Mouse (Mus musculus) embryonic facial prominence, embryonic 10.5 days (tissue): ENCODE data around the gene Crip1. TPM values are rescaled to one million over a fixed set of nuclear protein-coding genes. Genes with fewer than 3 reads are reported as not detected.
"Not testable (repeated sequence)": the region's sequence is repeated elsewhere in the genome, so short reads cannot be mapped to it uniquely, and the experiment has no call there.

Experiments used
- DNase-seq: peaks from one replicate; pipeline ENCODE4 v3.0.0-alpha.2; 2017; ENCODE audit warnings: low spot score
- H3K27ac ChIP-seq: fragments of 300-500 bp; sonication (generic); replicated peaks from 2 replicates; pipeline ENCODE4 v1.5.1; 2016; ENCODE audit warnings: mild to moderate bottlenecking
- H3K27me3 ChIP-seq: fragments of 300-500 bp; sonication (generic); replicated peaks from 2 replicates; pipeline ENCODE4 v1.6.1; 2016; ENCODE audit warnings: low read depth, mild to moderate bottlenecking; ENCODE audit not compliant: poor library complexity, severe bottlenecking
- H3K36me3 ChIP-seq: fragments of 300-500 bp; sonication (generic); replicated peaks from 2 replicates; pipeline ENCODE4 v1.6.1; 2016; ENCODE audit warnings: mild to moderate bottlenecking, moderate library complexity
- H3K4me1 ChIP-seq: fragments of 300-500 bp; sonication (generic); 2 replicates; pipeline ENCODE4 v1.6.1; 2016
- H3K4me3 ChIP-seq: fragments of 300-500 bp; sonication (generic); 2 replicates; pipeline ENCODE4 v1.5.1; 2016; ENCODE audit warnings: mild to moderate bottlenecking, moderate library complexity
- H3K9me3 ChIP-seq: fragments of 300-500 bp; sonication (generic); 2 replicates; pipeline ENCODE4 v1.6.1; 2016; ENCODE audit warnings: mild to moderate bottlenecking
- WGBS: fragments of 180-500 bp; shearing (Covaris S2); methylation state at CpG from one replicate; pipeline ENCODE4 v1.1.7; 2016; 5-methylcytosine and 5-hydroxymethylcytosine counted together
- polyA plus RNA-seq: library from polyadenylated mRNA; unstranded; fragments of >200 nt; fragmentation: Nextera tagmentation; extraction: Ambion mirVana; gene quantifications from 2 replicates; pipeline ENCODE4 v1.2.1, GENCODE M21; 2016

Crip1 gene
- polyA plus RNA-seq, 1 experiment from 2014 or later = 57.1 TPM

GRCm38 (mm10) chr12:113176960-113177725 is 31.0 kb downstream of the Crip1 start:
- no peaks in the 10 kb centered on the region for H3K27me3 ChIP-seq
- DNase-seq = no peak
- no peak overlapping the region for H3K27ac ChIP-seq
- no peaks in the 10 kb centered on the region for H3K36me3 ChIP-seq
- H3K4me3 ChIP-seq = no peak overlapping the region
- no peaks in the 10 kb centered on the region for H3K4me1 ChIP-seq
- 88% methylated on average over 18 of the region's 18 CpGs for WGBS
- no peaks in the 10 kb centered on the region for H3K9me3 ChIP-seq

GRCm38 (mm10) chr12:113181020-113181419 is 34.9 kb downstream of the Crip1 start:
- no peak overlapping the region for H3K27ac ChIP-seq
- H3K36me3 ChIP-seq = no peaks in the 10 kb centered on the region
- DNase-seq = no peak
- H3K4me3 ChIP-seq = no peak overlapping the region
- H3K27me3 ChIP-seq = peaks cover 21% of the 10 kb centered on the region
- H3K4me1 ChIP-seq = peaks cover 11% of the 10 kb centered on the region
- 59% methylated on average over 4 of the region's 4 CpGs for WGBS
- H3K9me3 ChIP-seq = no peaks in the 10 kb centered on the region

DNA sequence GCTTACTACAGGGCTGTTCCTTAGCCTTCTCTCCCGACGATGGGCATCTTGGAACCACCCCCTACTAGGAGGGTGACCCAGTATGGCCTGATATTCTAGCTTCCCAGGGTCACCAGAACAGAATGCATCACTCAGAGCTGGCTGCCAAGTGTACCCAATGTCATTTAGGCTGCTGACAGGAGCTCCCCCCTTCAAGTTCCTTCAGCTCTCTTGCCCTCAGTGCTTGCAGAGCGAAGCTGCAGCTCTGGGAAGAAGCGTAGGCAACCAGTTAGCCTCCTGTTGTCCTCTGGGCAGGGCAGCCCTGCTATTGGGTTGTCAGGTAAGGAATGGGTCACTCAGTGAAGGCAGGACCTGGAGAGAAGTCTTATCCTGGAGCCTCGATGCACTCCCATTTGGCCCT is 38.8 kb downstream of the Crip1 start:
- Histone ChIP-seq H3K4me3 (peak overlapping the region; percentile 78; the same call in 1 of the 2 replicates), H3K27ac (no peak overlapping the region), H3K4me1 (peaks cover 36% of the 10 kb centered on the region), H3K36me3 (peaks cover 20% of the 10 kb centered on the region), H3K9me3 (no peaks in the 10 kb centered on the region), H3K27me3 (peaks cover 53% of the 10 kb centered on the region)
- 57% methylated on average over 5 of the region's 5 CpGs for WGBS
- DNase-seq = no peak

- H3K27ac ChIP-seq = peak within 1 kb of the TSS; percentile 81
- peak within 1 kb of the TSS; percentile 78 for H3K4me3 ChIP-seq
- H3K36me3 ChIP-seq = peaks cover 27% of the 10 kb centered on the region
- WGBS = 1% methylated on average over 63 of the region's 63 CpGs
- H3K27me3 ChIP-seq = peaks cover 53% of the 10 kb centered on the region
- peaks cover 36% of the 10 kb centered on the region for H3K4me1 ChIP-seq
- no peaks in the 10 kb centered on the region for H3K9me3 ChIP-seq
- peak; percentile 72 for DNase-seq
Observed at GRCm38 (mm10) chr12:113185442-113186291, 39.6 kb downstream of the Crip1 start, which contains the start of gene Tmem121. TSS of gene Tmem121 (plus strand) at chr12:113185930.

DNA sequence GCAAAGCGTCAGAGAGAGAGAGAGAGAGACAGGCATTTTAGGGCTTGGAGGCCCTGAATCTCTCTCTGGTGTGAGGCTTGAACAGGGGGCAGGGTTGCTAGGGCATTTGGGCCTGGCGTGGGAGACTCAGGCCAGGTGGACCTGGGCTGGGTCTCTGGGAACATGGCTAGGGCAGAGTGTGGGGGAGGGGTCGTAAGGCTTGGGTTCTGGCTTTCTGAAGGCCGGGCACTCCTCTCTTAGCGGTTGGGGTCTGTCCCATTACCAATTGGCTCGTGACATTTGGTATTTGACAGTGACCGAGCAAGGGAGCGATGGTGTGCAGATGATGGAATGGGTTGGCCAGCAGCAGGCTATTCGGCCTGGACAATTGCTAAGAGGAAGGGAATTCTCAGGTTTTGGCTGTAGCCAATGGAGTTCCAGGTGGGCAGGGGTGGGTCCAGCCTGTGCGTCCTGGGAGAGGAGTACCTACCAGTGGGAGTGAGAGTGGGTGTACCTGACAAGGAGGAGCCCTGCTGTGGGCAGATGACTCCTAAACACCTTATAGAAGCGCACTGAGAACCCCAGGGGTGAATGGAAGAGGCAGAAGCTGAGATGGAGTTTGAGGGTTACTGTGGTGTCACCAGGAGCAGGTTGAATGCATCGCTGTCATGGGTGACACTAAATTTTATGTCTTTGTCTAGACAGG is 40.4 kb downstream of the Crip1 start:
- WGBS = 41% methylated on average over 12 of the region's 12 CpGs
- H3K27ac ChIP-seq = peak overlapping the region; percentile 81
- DNase-seq = no peak
- H3K9me3 ChIP-seq = no peaks in the 10 kb centered on the region
- H3K4me1 ChIP-seq = peaks cover 36% of the 10 kb centered on the region
- peaks cover 35% of the 10 kb centered on the region for H3K36me3 ChIP-seq
- peak overlapping the region; percentile 78 for H3K4me3 ChIP-seq
- peaks cover 53% of the 10 kb centered on the region for H3K27me3 ChIP-seq

DNA sequence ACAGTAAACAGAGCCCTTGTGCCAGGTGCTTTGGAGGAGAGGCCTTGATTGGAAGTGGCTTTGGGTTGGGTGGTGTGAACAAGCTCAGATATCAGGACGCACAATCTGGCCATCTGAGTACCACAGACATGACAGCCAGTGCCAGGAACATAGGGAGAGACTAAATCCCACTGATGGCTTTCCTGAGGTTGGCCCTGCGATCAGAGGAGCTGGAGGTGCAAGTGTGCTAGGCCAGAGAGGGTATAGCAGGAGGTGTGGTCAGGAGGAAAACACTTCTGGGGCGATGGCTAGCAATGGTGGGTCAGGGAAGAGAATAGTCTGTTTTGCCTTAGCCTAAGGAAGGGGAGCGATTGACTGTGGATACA is 40.9 kb downstream of the Crip1 start:
- peaks cover 53% of the 10 kb centered on the region for H3K27me3 ChIP-seq
- peaks cover 36% of the 10 kb centered on the region for H3K4me1 ChIP-seq
- H3K4me3 ChIP-seq = peak overlapping the region; percentile 78
- peaks cover 35% of the 10 kb centered on the region for H3K36me3 ChIP-seq
- H3K27ac ChIP-seq = no peak overlapping the region
- WGBS = 54% methylated on average over 4 of the region's 4 CpGs
- no peak for DNase-seq
- H3K9me3 ChIP-seq = no peaks in the 10 kb centered on the region

DNA sequence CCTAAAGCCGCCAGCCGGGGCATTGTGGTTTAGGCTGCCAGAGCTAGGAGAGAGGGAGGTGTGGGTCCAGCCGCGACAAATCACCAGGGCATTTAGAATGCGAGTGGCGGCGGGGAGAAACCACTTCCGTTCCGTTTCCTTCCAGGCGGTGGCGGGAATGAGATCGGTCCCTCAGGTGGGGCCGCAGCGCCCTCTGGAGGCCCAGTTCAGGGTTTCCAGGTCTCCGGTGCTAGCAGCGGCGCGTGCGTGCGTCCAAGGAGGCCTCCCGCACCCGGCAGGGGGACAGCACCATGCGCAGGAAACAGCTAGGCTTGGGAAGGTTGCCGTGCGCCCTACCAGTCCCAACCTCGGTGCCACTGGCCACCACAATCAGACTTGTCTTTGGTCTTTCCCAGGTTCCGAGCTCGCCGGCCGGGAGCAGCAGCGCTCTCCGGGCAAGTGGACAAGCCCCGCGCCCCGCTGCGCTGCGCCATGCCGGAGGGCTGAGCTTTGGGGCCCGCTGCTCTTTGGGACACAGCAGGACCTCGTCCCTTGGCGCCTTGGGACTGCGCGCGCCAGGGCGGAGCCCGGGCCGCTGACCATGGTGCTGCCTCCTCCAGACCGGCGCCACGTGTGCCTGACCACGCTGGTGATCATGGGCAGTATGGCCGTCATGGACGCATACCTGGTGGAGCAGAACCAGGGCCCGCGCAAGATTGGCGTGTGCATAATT is 41.6 kb downstream of the Crip1 start:
- peaks cover 53% of the 10 kb centered on the region for H3K27me3 ChIP-seq
- peaks cover 36% of the 10 kb centered on the region for H3K4me1 ChIP-seq
- no peaks in the 10 kb centered on the region for H3K9me3 ChIP-seq
- 4% methylated on average over 56 of the region's 56 CpGs for WGBS
- peaks cover 35% of the 10 kb centered on the region for H3K36me3 ChIP-seq
- DNase-seq = peak; percentile 91
- H3K27ac ChIP-seq = peak overlapping the region; percentile 49; the same call in 1 of the 2 replicates
- peak overlapping the region; percentile 78 for H3K4me3 ChIP-seq

- 89% methylated on average over 51 of the region's 51 CpGs for WGBS
- Histone ChIP-seq H3K4me3 (peak overlapping the region; percentile 78), H3K9me3 (no peaks in the 10 kb centered on the region), H3K36me3 (peaks cover 35% of the 10 kb centered on the region), H3K27ac (no peak overlapping the region), H3K4me1 (peaks cover 36% of the 10 kb centered on the region), H3K27me3 (peaks cover 53% of the 10 kb centered on the region)
- no peak for DNase-seq
Observed at GRCm38 (mm10) chr12:113188349-113189055, 42.4 kb downstream of the Crip1 start.

GRCm38 (mm10) chr12:113193423-113193822 is 47.3 kb downstream of the Crip1 start:
- H3K9me3 ChIP-seq = peaks cover 5% of the 10 kb centered on the region; the same call in 1 of the 2 replicates
- no peak overlapping the region for H3K27ac ChIP-seq
- 65% methylated on average over 2 of the region's 2 CpGs for WGBS
- peaks cover 30% of the 10 kb centered on the region for H3K36me3 ChIP-seq
- H3K27me3 ChIP-seq = peaks cover 8% of the 10 kb centered on the region
- no peak overlapping the region for H3K4me3 ChIP-seq
- no peak for DNase-seq
- H3K4me1 ChIP-seq = 0 out of 2 replicates have a peak, but pooled peaks cover under 1% of the 10 kb centered on the region

GRCm38 (mm10) chr12:113199132-113199531 is 53.0 kb downstream of the Crip1 start:
- not testable (repeated sequence) for DNase-seq, H3K27ac ChIP-seq, H3K4me1 ChIP-seq, H3K27me3 ChIP-seq, H3K36me3 ChIP-seq, H3K4me3 ChIP-seq
- H3K9me3 ChIP-seq = peaks cover 10% of the 10 kb centered on the region; the same call in 1 of the 2 replicates
- 89% methylated on average over 3 of the region's 6 CpGs for WGBS

GRCm38 (mm10) chr12:113201301-113201700 is 55.2 kb downstream of the Crip1 start:
- H3K4me1 ChIP-seq = no peaks in the 10 kb centered on the region
- no peaks in the 10 kb centered on the region for H3K27me3 ChIP-seq
- H3K27ac ChIP-seq = no peak overlapping the region
- WGBS = 91% methylated on average over 4 of the region's 4 CpGs
- no peak overlapping the region for H3K4me3 ChIP-seq
- DNase-seq = no peak
- peaks cover 5% of the 10 kb centered on the region; the same call in 1 of the 2 replicates for H3K9me3 ChIP-seq
- H3K36me3 ChIP-seq = no peaks in the 10 kb centered on the region
